Mouse (Mus musculus) stomach, postnatal 0 days (tissue): Measurements from ENCODE around the gene Prkag3. TPM values are rescaled to one million over a fixed set of nuclear protein-coding genes. Genes with fewer than 3 reads are reported as not detected.
A peak's percentile ranks its signal among the peaks of the same experiment; 100 is the strongest.

Experiments
- ATAC-seq: fragments of 200-750 bp; cut with Nextera tagmentation; 2 replicates; pipeline ENCODE4 v1.8.0; 2017; ENCODE audit not compliant: low FRiP score, low TSS enrichment
- DNase-seq: peaks from one replicate; pipeline ENCODE4 v3.0.0-alpha.2; 2016; ENCODE audit warnings: low spot score
- H3K27ac ChIP-seq: fragments of 300-500 bp; sonication (generic); replicated peaks from 2 replicates; pipeline ENCODE4 v1.5.1; 2014; ENCODE audit warnings: mild to moderate bottlenecking, control low read depth
- H3K27me3 ChIP-seq: fragments of 300-500 bp; sonication (generic); 2 replicates; pipeline ENCODE4 v1.6.1; 2014; ENCODE audit warnings: low read length; ENCODE audit not compliant: control insufficient read depth, insufficient read depth
- H3K36me3 ChIP-seq: fragments of 300-500 bp; sonication (generic); 2 replicates; pipeline ENCODE4 v1.6.1; 2014; ENCODE audit warnings: low read length, mixed read lengths; ENCODE audit not compliant: control insufficient read depth, insufficient read depth
- H3K4me1 ChIP-seq: fragments of 300-500 bp; sonication (generic); replicated peaks from 2 replicates; pipeline ENCODE4 v1.6.1; 2014; ENCODE audit warnings: antibody characterized with exemption; ENCODE audit not compliant: control insufficient read depth, insufficient read depth
- H3K4me2 ChIP-seq: fragments of 300-500 bp; sonication (generic); replicated peaks from 2 replicates; pipeline ENCODE4 v1.6.1; 2014; ENCODE audit warnings: low read depth, mild to moderate bottlenecking, control low read depth, moderate library complexity
- H3K4me3 ChIP-seq: fragments of 300-500 bp; sonication (generic); 2 replicates; pipeline ENCODE4 v1.5.1; 2014; ENCODE audit warnings: low read depth, low read length, control low read depth
- H3K9ac ChIP-seq: fragments of 300-500 bp; sonication (generic); 2 replicates; pipeline ENCODE4 v1.6.1; 2014; ENCODE audit warnings: mild to moderate bottlenecking, low read length, control low read depth, mixed read lengths
- H3K9me3 ChIP-seq: fragments of 300-500 bp; sonication (generic); 2 replicates; pipeline ENCODE4 v1.6.1; 2016; ENCODE audit warnings: low read length; ENCODE audit not compliant: control insufficient read depth
- CTCF ChIP-seq: IDR thresholded peaks from 2 replicates; pipeline ENCODE4 v1.5.1; 2016; ENCODE audit warnings: antibody characterized with exemption, low read depth, mild to moderate bottlenecking, moderate library complexity
- EP300 ChIP-seq: optimal IDR thresholded peaks from 2 replicates; pipeline ENCODE3; 2016; ENCODE audit warnings: antibody characterized with exemption
- WGBS: fragments of 180-500 bp; shearing (Covaris S2); extraction: QIAGEN DNeasy Blood & Tissue Kit; methylation state at CpG from one replicate; pipeline ENCODE4 v1.1.7; 2014; 5-methylcytosine and 5-hydroxymethylcytosine counted together
- polyA plus RNA-seq: library from polyadenylated mRNA; unstranded; fragments of >200 nt; fragmentation: Nextera tagmentation; extraction: Ambion mirVana; gene quantifications from 2 replicates; pipeline ENCODE4 v1.2.1, GENCODE M21; 2015

Prkag3 gene
- polyA plus RNA-seq, 1 experiment from 2014 or later, result 0.25 TPM

DNA sequence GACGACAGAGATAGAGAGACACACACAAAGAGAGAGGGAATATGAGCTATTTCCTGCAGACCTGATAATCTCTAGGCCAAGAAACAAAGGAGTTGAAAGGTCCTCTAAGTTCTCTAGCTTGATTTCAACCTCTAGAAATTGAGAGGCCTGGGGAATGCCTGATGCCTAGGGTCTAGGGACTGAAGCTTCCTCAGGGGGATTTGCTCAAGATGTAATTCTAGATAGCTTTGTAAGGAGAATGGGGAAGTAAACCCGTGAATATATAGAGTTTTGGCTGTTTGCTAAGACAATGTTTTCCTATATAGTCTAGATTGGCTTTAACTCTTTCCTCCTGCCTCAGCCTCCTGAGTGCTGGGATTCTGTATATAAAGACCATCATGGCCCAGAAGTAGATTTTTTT, 34.1 kb downstream of the Prkag3 start:
- Histone ChIP-seq H3K9me3 (no peaks in the 10 kb centered on the region), H3K4me1 (peaks cover 4% of the 10 kb centered on the region; the same call in 1 of the 2 replicates), H3K36me3 (no peaks in the 10 kb centered on the region), H3K4me2 (no peak overlapping the region), H3K9ac (no peak overlapping the region), H3K4me3 (no peak overlapping the region), H3K27me3 (no peaks in the 10 kb centered on the region), H3K27ac (no peak overlapping the region)
- TF ChIP-seq EP300 (no peak), CTCF (no peak)
- WGBS, result 48% methylated on average over 2 of the region's 2 CpGs
- DNase-seq, result no peak
- no peak for ATAC-seq

DNA sequence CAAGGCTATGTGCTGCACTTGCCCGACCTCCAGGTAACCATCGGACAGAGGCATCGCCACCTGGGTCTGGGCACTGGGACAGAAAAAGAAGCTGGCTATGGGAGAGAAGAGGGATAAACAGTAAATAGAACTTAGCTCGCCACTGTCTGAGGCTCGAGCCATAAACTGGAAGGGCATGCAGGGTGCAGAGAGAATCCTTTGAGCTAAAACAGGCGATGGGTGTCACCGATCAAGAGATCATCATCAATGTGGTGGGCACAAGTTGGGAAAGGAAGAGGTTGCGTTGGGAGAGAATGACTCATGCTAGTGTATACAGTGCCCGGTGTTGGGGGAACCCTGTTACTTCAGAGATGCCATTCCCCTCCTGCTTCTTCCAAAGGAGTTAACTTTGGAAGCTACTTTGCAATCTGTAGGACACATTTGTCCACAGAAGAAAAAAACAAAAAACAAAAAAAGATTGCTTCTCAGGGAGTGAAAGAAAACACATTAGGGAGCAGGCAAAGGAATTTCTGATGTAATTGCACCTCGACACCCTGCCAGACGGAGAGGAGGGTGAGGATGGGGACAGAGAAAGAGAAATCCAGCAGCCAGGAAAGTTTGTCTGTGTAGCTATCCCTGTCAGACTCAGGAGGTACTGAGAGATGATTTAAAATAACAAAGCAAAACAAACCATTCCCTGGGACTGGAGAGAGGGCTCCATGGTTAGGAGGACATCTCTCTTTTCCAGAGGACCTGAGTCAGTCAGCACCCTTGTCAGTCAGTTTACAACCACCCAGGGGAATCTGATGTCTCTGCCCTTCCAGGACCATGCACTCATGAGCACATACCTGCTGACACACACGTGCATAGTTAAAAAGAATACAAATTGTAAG, 34.9 kb downstream of the Prkag3 start:
- WGBS, result 20% methylated on average over 12 of the region's 12 CpGs
- DNase-seq (no peak), ATAC-seq (no peak)
- H3K4me3 ChIP-seq, result peak overlapping the region; percentile 52
- peak overlapping the region; percentile 81 for H3K27ac ChIP-seq
- H3K4me1 ChIP-seq, result peaks cover 4% of the 10 kb centered on the region; the same call in 1 of the 2 replicates
- TF ChIP-seq EP300 (no peak), CTCF (no peak)
- peak overlapping the region; percentile 94 for H3K4me2 ChIP-seq
- H3K27me3 ChIP-seq, result no peaks in the 10 kb centered on the region
- H3K9me3 ChIP-seq, result no peaks in the 10 kb centered on the region
- H3K9ac ChIP-seq, result peak overlapping the region; percentile 70
- H3K36me3 ChIP-seq, result no peaks in the 10 kb centered on the region

DNA sequence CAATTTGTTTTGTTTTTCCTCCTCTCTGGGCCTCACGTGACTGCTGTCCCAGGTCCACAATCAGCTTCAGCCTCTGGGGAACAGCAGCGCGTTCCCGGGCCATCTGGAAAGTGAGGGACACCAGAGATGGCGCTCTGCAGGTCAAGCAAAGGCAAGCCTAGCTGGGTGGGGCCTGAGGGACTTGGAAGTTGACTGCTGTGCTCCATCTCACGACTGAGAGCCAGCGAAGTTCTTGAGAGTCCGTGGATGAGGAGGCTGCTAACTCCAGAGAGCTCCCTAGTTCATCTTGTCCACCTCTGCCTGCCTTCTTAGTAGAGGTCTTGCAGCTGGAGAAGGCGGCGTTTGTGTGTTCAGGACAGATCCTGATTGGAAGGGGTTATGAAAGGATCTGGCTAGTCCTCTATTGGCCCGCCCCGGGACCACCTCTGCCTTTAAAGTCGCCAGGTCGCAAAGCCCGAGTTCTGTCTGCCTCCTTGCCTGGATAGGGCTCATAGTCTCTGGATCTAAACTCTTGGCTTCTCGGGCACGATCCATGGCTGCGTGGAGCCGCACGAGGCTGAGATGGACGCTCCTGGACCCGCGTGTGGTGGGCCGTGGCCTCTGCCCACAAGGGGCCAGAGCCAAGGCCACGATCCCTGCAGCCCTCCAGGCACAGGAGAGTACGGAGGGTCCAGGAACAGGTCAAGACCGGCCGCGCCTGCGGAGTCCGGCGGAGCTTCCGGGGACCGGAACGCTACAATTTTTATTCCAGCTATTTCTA, 35.7 kb downstream of the Prkag3 start, which contains the start of gene Cyp27a1:
Gene Cyp27a1, plus strand, starts transcription at position 476 of the 760 bp plus-strand sequence.
- Histone ChIP-seq H3K4me1 (peaks cover 4% of the 10 kb centered on the region; the same call in 1 of the 2 replicates), H3K36me3 (no peaks in the 10 kb centered on the region), H3K27ac (peak within 1 kb of the TSS; percentile 81), H3K27me3 (no peaks in the 10 kb centered on the region), H3K9me3 (no peaks in the 10 kb centered on the region), H3K4me3 (peak within 1 kb of the TSS; percentile 52), H3K9ac (peak within 1 kb of the TSS; percentile 70), H3K4me2 (peak within 1 kb of the TSS; percentile 94)
- peak; percentile 55 for TF ChIP-seq CTCF
- no peak for TF ChIP-seq EP300
- WGBS, result 6% methylated on average over 35 of the region's 35 CpGs
- peak; percentile 62 for DNase-seq
- peak; percentile 72 for ATAC-seq

DNA sequence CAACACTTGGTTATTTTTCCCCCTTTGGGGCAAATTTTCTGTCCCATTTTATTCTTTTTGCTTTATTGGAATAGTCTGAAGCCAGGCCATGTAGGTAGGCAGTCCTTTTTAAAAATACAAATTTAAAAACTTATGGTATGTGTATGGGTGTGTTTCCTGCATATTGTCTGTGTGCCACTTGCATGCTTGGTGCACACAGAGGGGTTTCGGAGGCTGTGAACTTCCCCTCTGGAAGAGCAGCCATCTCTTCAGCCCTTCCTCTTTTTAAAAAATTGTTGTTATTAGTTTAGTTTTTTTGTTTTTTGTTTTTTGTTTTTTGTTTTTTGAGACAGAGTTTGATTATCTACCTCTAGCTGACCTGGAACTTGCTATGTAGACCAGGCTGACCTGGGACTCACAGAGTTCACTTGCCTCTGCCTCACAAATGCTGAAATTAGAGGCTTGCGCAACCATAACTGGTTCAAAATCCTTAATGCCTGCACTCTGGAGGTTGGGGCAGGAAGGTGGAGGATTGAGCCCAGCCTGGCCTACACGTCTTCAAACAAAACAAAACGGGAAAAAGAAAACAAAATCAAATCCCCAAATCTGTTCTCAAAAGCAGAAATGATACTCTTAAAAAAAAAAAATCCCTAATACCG, 36.4 kb downstream of the Prkag3 start:
- WGBS, result 38% methylated on average over 5 of the region's 5 CpGs
- TF ChIP-seq CTCF (no peak), EP300 (no peak)
- H3K4me3 ChIP-seq, result peak overlapping the region; percentile 52
- ATAC-seq (no peak), DNase-seq (no peak)
- peak overlapping the region; percentile 81; the same call in 1 of the 2 replicates for H3K27ac ChIP-seq
- no peaks in the 10 kb centered on the region for H3K36me3 ChIP-seq
- H3K4me2 ChIP-seq, result peak overlapping the region; percentile 94
- H3K9me3 ChIP-seq, result no peaks in the 10 kb centered on the region
- peaks cover 4% of the 10 kb centered on the region; the same call in 1 of the 2 replicates for H3K4me1 ChIP-seq
- H3K9ac ChIP-seq, result no peak overlapping the region; the same call in 1 of the 2 replicates
- no peaks in the 10 kb centered on the region for H3K27me3 ChIP-seq

DNA sequence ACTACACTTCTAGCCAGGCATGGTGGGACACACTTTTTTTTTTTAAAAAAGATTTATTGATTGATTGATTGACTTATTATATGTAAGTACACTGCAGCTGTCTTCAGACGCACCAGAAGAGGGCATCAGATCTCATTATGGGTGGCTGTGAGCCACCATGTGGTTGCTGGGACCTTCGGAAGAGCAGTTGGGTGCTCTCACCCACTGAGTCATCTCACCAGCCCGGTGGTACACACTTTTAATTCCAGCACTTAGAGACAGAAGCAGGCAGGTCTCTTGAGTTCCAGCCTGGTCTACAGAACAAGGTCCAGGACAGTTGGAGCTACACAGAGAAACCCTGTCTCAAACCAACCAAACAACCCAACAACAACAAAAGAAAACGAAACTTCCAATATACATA, 37.0 kb downstream of the Prkag3 start:
- H3K4me1 ChIP-seq, result peaks cover 4% of the 10 kb centered on the region; the same call in 1 of the 2 replicates
- no peaks in the 10 kb centered on the region for H3K36me3 ChIP-seq
- ATAC-seq (no peak), DNase-seq (no peak)
- no peaks in the 10 kb centered on the region for H3K9me3 ChIP-seq
- no peak overlapping the region for H3K4me2 ChIP-seq
- no peaks in the 10 kb centered on the region for H3K27me3 ChIP-seq
- H3K27ac ChIP-seq, result no peak overlapping the region
- H3K9ac ChIP-seq, result no peak overlapping the region
- WGBS, result 73% methylated on average over 4 of the region's 4 CpGs
- TF ChIP-seq EP300 (no peak), CTCF (peak; percentile 24; the same call in 1 of the 2 replicates)
- H3K4me3 ChIP-seq, result no peak overlapping the region
